Mouse (Mus musculus) heart, adult 2 months (tissue): ENCODE measurements around the gene Wfdc3.
A peak's percentile ranks its signal among the peaks of the same experiment; 100 is the strongest.

ENCODE experiments used
- CTCF ChIP-seq: fragments of 200-600 bp; IDR thresholded peaks from 2 replicates; pipeline ENCODE4 v1.8.1; 2022; ENCODE audit warnings: antibody characterized with exemption, mild to moderate bottlenecking, moderate library complexity
- EP300 ChIP-seq: fragments of 200-500 bp; IDR thresholded peaks from 2 replicates; pipeline ENCODE4 v1.6.1; 2011; ENCODE audit warnings: low read depth, low read length, control low read depth; ENCODE audit not compliant: insufficient read depth
- POLR2A ChIP-seq: fragments of 200-500 bp; IDR thresholded peaks from 2 replicates; pipeline ENCODE4 v1.6.1; 2011; ENCODE audit warnings: mild to moderate bottlenecking, low read depth, low read length, control low read depth; ENCODE audit not compliant: insufficient read depth

GRCm38 (mm10) chr2:164783926-164784581 lies 38.3 kb upstream of the Wfdc3 start:
- TF ChIP-seq CTCF (peak; percentile 53), POLR2A (no peak), EP300 (no peak)
